Mouse (Mus musculus) kidney, adult 2 months (tissue): Measurements from ENCODE around the gene Cpsf3. TPM values are rescaled to one million over a fixed set of nuclear protein-coding genes. Genes with fewer than 3 reads are reported as not detected.

Experiments
- DNase-seq: peaks from one replicate; pipeline ENCODE4 v3.0.0; 2021
- H3K27ac ChIP-seq: fragments of 200-500 bp; 2 replicates; pipeline ENCODE4 v1.5.1; 2012; ENCODE audit warnings: low read depth, low read length, control low read depth, inconsistent platforms; ENCODE audit not compliant: insufficient read depth
- H3K27me3 ChIP-seq: fragments of 200-500 bp; replicated peaks from 2 replicates; pipeline ENCODE4 v1.6.1; 2012; ENCODE audit warnings: mild to moderate bottlenecking, moderate library complexity, low read length, inconsistent platforms; ENCODE audit not compliant: control insufficient read depth, insufficient read depth
- H3K36me3 ChIP-seq: fragments of 200-500 bp; 2 replicates; pipeline ENCODE4 v1.6.1; 2012; ENCODE audit warnings: mild to moderate bottlenecking, moderate library complexity, low read length, inconsistent platforms; ENCODE audit not compliant: control insufficient read depth, insufficient read depth
- H3K4me1 ChIP-seq: fragments of 200-500 bp; 2 replicates; pipeline ENCODE4 v1.6.1; 2011; ENCODE audit warnings: low read length; ENCODE audit not compliant: control insufficient read depth, insufficient read depth
- H3K4me3 ChIP-seq: fragments of 200-500 bp; 2 replicates; pipeline ENCODE4 v1.5.1; 2011; ENCODE audit warnings: mild to moderate bottlenecking, low read depth, low read length, control low read depth; ENCODE audit not compliant: insufficient read depth
- CTCF ChIP-seq: fragments of 200-500 bp; conservative IDR thresholded peaks from 2 replicates; pipeline ENCODE4 v1.5.1; 2011; ENCODE audit warnings: low read depth, mild to moderate bottlenecking, control low read depth, low read length, moderate library complexity, mixed read lengths; ENCODE audit not compliant: insufficient read depth, insufficient read length
- POLR2A ChIP-seq: fragments of 200-500 bp; IDR thresholded peaks from one replicate; pipeline ENCODE4 v1.6.1; 2011; ENCODE audit warnings: low read depth, low read length, control low read depth
- WGBS: fragments of 180-500 bp; shearing (Covaris S2); methylation state at CpG from one replicate; pipeline ENCODE4 v1.1.7; 2018; 5-methylcytosine and 5-hydroxymethylcytosine counted together
- polyA plus RNA-seq: library from polyadenylated mRNA; depleted of rRNA; stranded (reverse); fragments of >200 nt; gene quantifications from 2 replicates; pipeline ENCODE4 v1.2.3, GENCODE M21; 2012

Cpsf3 gene
- polyA plus RNA-seq, 1 experiment: 32.1 TPM

DNA sequence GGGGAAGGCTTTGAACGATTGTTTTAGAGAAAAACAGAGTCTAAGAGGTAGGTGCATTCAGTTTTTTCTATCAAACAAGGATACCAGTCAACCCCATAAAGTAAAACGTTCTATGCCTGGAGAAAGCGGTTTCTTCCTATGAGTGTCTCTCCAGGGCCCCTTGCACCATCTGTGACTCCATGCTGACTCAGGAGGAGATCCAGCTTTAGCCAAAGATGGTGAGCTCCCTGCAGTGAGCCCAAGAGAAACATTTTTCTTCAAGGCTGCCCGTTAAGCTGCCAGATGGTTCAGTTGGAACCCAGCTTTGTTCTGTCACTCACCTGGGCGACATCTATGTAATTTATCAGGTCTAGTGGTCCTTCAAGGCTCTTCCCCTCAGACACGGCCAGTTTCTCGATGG is 10.7 kb upstream of the Cpsf3 start:
- Histone ChIP-seq H3K27ac (no peak overlapping the region), H3K4me3 (no peak overlapping the region), H3K36me3 (peaks cover 5% of the 10 kb centered on the region), H3K27me3 (no peaks in the 10 kb centered on the region), H3K4me1 (no peaks in the 10 kb centered on the region)
- 89% methylated on average over 7 of the region's 7 CpGs for WGBS
- no peak for DNase-seq
- TF ChIP-seq CTCF (no peak), POLR2A (no peak)

GRCm38 (mm10) chr12:21277352-21277864 is 7.8 kb upstream of the Cpsf3 start:
- Histone ChIP-seq H3K4me1 (no peaks in the 10 kb centered on the region), H3K27ac (no peak overlapping the region), H3K36me3 (peaks cover 3% of the 10 kb centered on the region; the same call in 1 of the 2 replicates), H3K27me3 (no peaks in the 10 kb centered on the region), H3K4me3 (no peak overlapping the region)
- no peak for TF ChIP-seq CTCF
- TF ChIP-seq POLR2A: no peak
- 80% methylated on average over 1 of the region's 1 CpGs for WGBS
- no peak for DNase-seq

- Histone ChIP-seq H3K27me3 (no peaks in the 10 kb centered on the region), H3K4me1 (peaks cover 6% of the 10 kb centered on the region), H3K36me3 (no peaks in the 10 kb centered on the region), H3K4me3 (peak overlapping the region; percentile 98), H3K27ac (peak overlapping the region; percentile 85)
- DNase-seq: no peak
- TF ChIP-seq CTCF (no peak), POLR2A (no peak)
- WGBS: under 1% methylated on average over 47 of the region's 47 CpGs
These were observed 484 bp downstream of the Cpsf3 start for GRCm38 (mm10) chr12:21285508-21286242.

DNA sequence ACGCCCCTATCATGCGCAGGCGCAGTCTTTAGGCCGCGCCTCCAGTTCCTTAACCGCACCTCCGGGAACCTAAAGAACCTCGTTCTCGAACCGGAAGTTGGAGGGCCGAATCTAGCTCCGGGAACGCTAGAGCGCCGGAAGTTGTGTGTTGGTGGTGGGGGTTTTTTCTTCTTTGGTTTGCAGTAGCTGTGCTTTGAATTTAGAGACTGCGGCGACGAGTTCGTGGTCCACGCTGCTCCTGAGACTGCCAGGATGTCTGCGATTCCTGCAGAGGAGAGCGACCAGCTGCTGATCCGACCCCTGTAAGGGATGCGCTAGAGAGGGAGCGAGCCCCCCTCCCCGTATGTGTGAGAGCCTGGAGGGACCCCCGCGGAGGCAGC is 1.0 kb downstream of the Cpsf3 start, which contains the start of gene Itgb1bp1:
Gene Itgb1bp1, minus strand, starts transcription at position 42 of the 380 bp plus-strand sequence.
- TF ChIP-seq CTCF (no peak), POLR2A (no peak)
- peaks cover 6% of the 10 kb centered on the region for H3K4me1 ChIP-seq
- peak; percentile 99 for DNase-seq
- H3K27me3 ChIP-seq: no peaks in the 10 kb centered on the region
- H3K4me3 ChIP-seq: peak within 1 kb of the TSS; percentile 98
- H3K36me3 ChIP-seq: no peaks in the 10 kb centered on the region
- WGBS: under 1% methylated on average over 28 of the region's 28 CpGs
- H3K27ac ChIP-seq: peak within 1 kb of the TSS; percentile 85

DNA sequence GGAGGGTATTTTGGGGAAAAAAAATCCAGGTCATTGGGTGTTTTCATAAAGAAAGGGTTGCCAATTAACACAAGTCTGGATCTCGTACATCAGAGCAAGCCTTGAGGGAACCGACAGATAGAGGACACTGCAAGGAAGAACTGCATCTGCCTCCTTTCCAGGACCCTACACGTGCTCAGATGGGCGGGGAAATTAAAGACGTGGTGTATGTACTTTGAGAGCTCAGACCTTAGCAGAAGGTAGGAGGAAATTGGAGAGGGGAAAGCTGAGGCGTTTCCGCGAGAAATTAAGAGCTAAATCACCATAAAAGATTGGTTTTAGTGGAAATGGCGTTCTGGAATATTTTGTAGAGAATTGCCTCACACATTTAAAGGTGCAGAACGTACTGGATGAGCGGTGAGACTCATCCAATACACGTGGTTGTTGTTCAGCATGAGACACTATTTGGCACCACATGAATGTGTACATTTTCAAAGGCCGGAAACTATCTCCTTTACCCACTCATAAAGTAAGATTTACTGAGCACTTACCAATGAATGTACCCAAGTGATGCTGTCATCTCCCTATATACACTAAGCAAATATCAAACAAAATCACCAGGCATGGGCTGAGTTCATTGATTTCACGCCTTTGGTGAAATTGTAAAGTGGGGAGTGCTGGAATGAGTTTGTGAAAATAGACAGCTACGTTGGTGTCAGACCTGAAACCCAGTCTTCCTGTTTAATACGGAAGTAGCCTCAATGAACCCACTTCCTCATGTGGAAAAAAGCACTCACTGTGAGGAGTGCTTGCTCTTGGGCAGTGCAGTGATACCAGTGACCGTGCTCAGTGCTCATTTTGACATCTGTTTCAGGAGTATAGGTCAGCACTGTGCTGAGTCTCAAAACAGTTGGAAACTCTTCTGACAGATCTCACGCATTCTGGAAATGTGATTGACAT is 1.8 kb downstream of the Cpsf3 start:
- peaks cover 6% of the 10 kb centered on the region for H3K4me1 ChIP-seq
- H3K4me3 ChIP-seq: peak overlapping the region; percentile 98
- H3K36me3 ChIP-seq: no peaks in the 10 kb centered on the region
- no peak for TF ChIP-seq CTCF
- TF ChIP-seq POLR2A: no peak
- 23% methylated on average over 18 of the region's 18 CpGs for WGBS
- H3K27ac ChIP-seq: peak overlapping the region; percentile 70
- H3K27me3 ChIP-seq: no peaks in the 10 kb centered on the region
- no peak for DNase-seq

GRCm38 (mm10) chr12:21288716-21289395 is 3.7 kb downstream of the Cpsf3 start:
- 83% methylated on average over 3 of the region's 3 CpGs for WGBS

More at GRCm38 (mm10) chr12:21288716-21289395, 3.7 kb downstream of the Cpsf3 start:
- DNase-seq: no peak
- 0 out of 2 replicates have a peak, but pooled peaks cover 2% of the 10 kb centered on the region for H3K36me3 ChIP-seq
- H3K4me3 ChIP-seq: no peak overlapping the region
- TF ChIP-seq CTCF (no peak), POLR2A (no peak)
- peaks cover 6% of the 10 kb centered on the region for H3K4me1 ChIP-seq
- no peak overlapping the region for H3K27ac ChIP-seq
- H3K27me3 ChIP-seq: no peaks in the 10 kb centered on the region
